Mouse (Mus musculus): ENCODE results near the gene Zfp580.
A peak's percentile ranks its signal among the peaks of the same experiment; 100 is the strongest.

GRCm38 (mm10) chr7:5020685-5021084, 30.7 kb upstream of the Zfp580 start:
- TF ChIP-seq CTCF (IDR thresholded peaks at IDR 0.05 in 2 of 3, conservative IDR thresholded peaks at IDR 0.05 in 1 of 3; ENCODE audit: control insufficient read depth in 1 of 3, insufficient read depth in 1 of 3, low read depth in 2 of 3, low read length in 3 of 3, poor library complexity in 1 of 3, severe bottlenecking in 1 of 3) (no peak), POLR2AphosphoS5 (IDR thresholded peaks at IDR 0.05; ENCODE audit: borderline replicate concordance, low read depth, low read length) (no peak), EP300 (IDR thresholded peaks at IDR 0.05; ENCODE audit: low read depth in 1 of 2, low read length in 2 of 2) (no peak), ZMIZ1 (IDR thresholded peaks at IDR 0.05; ENCODE audit: low read depth, low read length) (no peak), E2F4 (IDR thresholded peaks at IDR 0.05; ENCODE audit: borderline replicate concordance, low read depth, low read length) (peak; percentile 2; the same call in 1 of the 2 replicates), ZNF384 (IDR thresholded peaks at IDR 0.05; ENCODE audit: low read depth, low read length) (no peak), MEF2A (IDR thresholded peaks at IDR 0.05; ENCODE audit: extremely low read depth, insufficient replicate concordance, low read depth, low read length, poor library complexity, severe bottlenecking) (no peak), TCF12 (IDR thresholded peaks at IDR 0.05; ENCODE audit: low read depth, low read length) (no peak), POLR2A (IDR thresholded peaks at IDR 0.05; ENCODE audit: control insufficient read depth in 1 of 2, insufficient read depth in 1 of 2, low read depth in 1 of 2, low read length in 2 of 2, poor library complexity in 1 of 2) (no peak), MAFK (IDR thresholded peaks at IDR 0.05; ENCODE audit: borderline replicate concordance, low read depth, low read length) (no peak), RAD21 (IDR thresholded peaks at IDR 0.05; ENCODE audit: low read depth, low read length) (no peak), ZC3H11A (IDR thresholded peaks at IDR 0.05; ENCODE audit: low read depth, low read length) (no peak), GABPA (IDR thresholded peaks at IDR 0.05; ENCODE audit: low read depth, low read length) (no peak), NELFE (IDR thresholded peaks at IDR 0.05; ENCODE audit: low read depth, low read length) (no peak)
